Mouse (Mus musculus) skeletal muscle tissue, adult 2 months (tissue): ENCODE results near the gene Slc25a51.
A peak's percentile ranks its signal among the peaks of the same experiment; 100 is the strongest.

Experiments
- DNase-seq: peaks from one replicate; pipeline ENCODE4 v3.0.0-alpha.2; 2012; ENCODE audit warnings: low read depth, low spot score

The Slc25a51 gene

DNA sequence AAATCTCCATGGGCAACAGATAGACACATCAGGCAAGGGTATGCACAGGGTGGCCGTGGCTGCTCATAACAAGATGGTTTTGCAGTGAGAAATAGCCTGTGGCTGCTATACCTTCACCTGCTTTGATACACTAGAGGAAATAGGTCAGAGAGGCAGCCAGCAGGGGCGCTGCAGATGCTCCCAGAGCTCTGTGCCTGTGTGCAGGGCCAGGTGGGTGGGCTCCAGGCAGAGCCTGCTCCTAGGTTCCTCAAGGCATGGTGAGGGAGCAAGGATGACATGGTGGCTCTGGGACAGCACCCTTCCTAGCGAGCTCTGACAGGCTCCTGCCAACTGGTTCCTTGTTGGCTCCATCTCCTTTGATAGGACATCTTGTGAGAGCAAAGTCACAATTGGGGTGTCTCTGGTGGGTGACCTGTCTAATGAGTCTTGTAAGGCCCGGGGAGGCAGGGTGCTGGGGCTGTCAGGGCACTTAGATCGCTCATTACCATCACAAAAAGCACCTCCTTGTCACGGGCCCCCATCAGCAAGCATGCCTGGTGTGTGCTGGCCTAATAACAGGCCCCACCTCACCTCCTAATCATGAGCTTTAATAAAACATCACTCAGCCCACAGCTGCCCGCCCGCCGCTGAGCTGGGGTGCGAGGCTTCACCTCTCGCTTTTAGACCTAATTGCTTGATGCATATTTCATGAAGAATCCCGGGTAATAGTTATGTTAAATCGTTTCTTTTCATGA lies 18.3 kb upstream of the Slc25a51 start:
- no peak for DNase-seq

DNA sequence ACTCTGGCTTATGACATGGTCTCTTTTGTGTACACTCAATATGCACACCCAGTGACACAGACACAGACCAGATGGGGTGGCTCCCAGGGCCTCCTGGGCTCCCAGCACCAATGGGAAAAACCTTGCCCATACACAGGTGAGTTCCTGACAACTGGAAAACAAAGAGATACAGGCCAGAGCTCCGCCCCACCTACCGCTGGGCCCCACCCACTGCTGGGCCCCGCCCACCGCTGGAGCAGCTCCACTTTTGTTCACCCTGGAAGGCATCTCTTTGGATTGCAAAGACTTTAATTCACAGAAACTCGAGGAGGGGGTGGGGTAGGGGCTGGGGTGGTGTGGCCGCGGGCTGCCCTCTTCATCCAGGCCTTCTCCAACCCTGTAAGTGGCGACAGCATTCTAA lies 14.8 kb upstream of the Slc25a51 start:
- no peak for DNase-seq

DNA sequence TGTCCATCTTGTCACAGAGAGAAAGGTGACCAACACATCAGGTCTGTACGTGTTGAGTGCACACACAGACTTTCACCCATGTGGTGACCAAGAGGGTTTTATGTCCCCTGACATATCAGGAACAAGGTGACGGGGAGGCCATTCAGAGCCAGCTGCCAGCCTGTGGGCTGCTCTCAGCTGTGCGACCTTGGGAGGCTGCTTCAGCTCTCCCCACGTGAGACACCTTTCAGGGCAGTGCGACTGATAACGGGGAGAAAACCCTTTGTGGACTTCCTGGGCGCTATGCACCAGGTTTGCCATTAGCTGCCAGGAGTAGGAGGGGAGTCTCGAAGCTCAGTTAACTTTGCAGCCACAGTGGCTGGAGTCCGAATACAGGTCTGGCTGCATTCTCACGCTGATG lies 14.1 kb upstream of the Slc25a51 start:
- no peak for DNase-seq

DNA sequence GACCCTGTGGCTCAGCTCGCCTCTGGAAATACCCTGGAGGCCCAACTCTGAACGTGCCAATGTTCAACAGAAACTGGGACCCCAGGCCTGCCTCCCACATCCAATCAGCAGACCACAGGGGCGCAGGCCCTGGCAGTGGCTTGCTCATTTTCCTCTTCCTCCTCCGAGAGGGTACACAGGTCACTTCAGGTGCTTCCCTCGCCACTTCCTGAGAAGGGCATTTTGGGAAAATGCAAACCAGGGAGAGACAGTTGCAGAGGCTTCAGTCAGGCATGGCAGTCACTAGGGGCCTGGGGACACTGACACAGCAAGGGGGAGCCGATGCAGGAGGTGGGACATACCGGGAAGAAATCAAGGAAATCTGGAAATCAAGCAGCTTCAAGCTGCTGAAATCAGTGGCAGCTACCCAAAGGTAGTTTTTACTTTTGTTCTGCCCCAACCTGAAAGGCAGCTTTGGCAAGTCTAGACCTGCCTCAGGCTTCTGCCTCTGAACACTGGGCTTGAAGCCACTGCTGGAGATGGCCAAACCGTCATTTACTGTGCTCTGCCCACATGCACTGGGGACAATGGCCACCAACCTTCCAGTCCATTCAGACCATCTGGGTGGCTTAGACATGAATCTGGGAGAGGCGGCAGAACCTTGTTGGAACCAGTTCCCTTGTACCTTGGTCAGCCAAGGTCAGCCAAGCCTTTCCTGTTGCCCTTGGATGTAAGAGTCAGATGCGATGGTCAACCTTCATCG lies 13.1 kb upstream of the Slc25a51 start:
- DNase-seq, result no peak

DNA sequence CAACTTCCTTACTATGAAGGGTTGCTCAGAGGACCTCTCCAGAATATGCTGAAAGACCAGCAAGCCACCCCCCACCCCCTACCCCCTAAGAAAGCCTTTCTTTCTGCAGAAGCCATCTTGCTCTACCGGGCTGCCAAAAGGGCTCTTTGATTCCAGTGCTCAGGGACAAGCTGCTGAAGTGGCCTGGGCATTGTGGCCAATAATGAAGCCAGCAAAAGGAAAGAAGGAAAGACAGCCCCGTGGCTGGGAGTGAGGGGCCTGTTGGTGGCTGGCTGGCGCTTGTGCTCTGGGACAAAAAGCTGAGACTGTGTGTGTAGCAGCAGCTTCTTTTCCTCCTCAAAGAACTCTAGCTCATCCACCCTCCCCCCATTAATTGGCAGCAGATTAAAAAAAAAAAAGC lies 12.2 kb upstream of the Slc25a51 start:
- DNase-seq, result no peak

DNA sequence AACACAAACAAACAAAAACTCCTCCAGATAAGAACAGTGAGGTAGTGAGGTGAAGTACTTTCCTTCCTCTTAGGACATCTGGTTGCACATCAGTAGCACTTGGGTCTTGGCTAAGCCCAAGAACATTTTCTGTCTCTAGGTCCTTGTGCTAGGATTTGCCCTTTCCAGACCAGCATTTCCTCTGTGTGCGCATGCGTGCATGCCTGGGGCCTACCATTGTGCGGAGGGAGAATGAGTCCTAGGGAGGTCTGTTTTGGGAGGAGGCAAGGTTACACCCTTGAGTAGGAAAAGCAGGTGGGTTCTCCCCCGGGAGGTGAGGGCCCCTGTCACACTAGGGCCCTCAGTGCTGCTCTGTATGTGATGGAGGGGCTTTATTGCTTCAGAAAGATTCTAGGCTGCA lies 10.5 kb upstream of the Slc25a51 start:
- no peak for DNase-seq

DNA sequence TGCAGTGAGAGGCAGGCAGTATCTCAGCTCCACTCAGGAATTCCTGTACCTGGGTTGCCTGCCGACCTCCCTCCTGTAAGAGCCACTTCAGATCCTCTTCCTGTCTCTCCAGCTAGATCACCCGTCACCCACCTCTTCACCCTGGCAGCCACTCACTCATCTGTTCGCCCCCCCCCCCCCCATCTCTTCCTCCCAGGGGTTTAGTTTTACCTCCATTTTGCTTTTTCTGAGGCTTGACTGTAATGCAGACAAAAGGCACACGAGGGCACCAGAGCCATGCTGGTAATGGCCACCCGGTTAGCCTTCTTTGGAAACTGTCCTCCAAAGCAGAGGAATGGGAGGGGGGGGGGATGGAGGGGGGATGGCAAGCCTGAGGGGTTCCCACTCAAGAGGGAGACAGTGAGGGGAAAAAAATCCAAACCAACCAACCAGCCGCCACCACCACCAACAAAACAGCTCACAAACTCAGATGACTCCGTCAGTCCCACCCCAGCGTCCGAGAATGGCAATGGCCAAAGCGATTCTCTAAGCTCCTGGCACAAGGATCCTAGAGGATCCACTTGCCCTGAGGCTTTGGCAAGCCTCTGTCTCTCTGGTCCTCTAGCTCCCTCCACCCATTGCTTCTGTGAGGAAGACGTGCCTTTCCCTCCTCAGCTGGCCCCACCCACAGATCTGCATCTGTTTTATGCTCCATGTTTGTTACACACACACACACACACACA lies 9.8 kb upstream of the Slc25a51 start:
- DNase-seq, result peak; percentile 45

DNA sequence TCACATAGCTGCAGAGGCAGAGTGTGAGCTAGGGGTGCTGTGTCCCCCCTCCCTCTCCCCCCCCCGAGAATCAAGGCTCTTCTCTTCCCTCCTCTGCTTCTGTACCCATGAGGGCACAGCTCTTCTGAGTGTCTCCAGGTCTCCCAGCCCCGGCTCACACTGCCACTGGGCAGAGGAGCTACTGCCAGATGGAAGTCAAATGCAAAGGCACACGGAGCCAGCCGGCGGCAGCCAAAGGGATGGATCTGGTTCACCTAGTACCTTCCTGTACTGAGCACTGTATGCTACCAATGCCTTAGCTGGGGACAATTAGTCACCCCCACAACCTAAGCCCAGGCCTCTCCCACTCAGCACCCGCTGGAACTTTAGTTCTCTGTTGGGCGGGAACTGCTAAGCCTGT lies 7.7 kb upstream of the Slc25a51 start:
- DNase-seq, result no peak

DNA sequence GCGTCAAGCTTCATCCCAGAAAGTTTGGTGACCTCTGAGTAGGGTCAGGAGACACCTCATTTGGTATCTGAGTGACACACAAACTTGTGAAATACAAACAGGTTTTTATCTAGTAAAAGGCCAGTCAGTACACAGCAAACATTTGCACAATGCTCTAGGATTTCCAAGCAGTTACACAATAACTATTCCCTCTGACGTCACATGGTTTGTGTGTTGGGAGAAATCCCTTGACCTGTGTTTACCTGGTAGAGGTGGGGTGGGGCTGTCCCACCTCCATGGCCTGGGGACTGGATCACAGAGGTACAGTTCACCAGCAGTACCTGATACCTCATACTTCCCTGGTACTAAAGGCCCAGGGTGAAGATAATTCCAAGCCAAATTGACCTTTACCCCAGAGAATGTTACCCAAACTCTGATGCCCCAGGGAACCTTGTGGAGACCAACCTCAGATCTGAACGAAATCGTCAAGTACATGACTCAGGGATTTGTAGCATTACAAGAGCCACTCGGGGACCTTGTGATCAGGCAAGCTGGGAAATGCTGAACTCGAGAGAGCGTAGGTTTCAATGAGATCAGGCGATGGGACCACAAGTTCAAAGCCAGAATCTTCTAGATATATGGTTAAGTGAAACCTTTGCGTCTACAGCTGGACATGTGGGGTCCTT lies 5.2 kb upstream of the Slc25a51 start:
- DNase-seq, result no peak

DNA sequence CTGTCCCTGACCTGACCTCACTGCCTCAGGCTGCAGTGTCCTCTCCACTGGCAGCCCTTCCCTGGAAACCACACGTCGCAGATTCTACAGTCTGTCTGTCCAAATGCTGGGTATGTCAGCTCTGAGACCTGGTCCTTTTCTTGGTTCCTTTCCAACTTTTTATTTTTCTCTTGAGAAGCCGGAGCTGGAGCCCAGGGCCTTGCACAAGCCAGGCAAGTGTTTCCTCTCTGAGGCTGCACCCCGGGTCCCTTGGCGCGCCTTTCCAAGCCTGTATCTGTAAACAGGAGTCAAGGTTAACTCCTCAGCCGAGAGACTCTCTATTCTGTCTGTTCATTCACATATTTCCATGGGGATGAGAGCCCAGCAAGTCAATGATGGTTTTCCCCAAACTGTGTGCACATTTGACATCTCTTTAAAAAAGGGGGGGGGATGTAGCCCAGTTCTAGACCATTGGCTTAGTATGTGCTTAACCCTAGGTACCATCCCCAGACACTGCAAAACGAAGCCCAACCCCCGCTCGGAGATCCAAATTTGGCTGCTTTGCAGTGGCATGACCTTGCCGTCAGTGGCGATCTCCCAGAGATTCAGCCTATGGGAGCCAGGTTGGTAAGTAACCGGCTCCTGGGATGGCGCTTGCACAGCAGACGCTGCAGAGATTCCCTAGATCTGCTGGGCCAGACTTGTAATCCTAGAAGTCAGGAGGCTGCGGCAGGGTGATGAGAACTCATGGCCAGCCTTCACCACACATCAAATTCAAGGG lies 4.0 kb upstream of the Slc25a51 start:
- no peak for DNase-seq

DNA sequence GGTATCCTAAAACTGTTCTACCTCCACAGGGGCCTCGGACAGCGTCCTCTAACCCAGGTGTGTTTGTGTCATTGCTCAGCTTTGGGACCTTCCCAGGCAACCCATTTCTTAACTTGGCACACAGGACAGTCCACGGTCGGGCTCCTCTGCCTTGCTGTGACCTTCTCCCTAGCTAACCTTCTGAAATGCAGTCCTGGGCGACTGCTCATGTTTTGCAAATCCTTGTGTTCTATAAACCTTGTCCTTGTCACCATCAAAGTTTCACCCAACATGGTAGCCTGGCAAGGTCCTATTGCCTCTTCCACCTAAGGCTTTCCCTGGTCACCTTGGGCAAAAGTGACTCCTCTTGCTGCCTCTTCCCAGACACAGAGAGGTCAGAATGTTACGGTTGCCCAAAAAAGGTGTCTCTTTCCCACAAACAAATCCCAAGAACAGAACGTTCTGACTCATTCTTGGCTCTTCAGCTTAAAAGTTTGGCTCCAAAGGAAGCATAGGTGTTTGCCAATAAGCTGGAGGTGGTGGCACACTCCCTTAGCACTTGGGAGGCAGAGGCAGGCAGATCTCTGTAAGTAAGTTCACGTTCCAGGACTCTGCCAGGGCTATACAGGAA lies 2.7 kb upstream of the Slc25a51 start:
- no peak for DNase-seq

DNA sequence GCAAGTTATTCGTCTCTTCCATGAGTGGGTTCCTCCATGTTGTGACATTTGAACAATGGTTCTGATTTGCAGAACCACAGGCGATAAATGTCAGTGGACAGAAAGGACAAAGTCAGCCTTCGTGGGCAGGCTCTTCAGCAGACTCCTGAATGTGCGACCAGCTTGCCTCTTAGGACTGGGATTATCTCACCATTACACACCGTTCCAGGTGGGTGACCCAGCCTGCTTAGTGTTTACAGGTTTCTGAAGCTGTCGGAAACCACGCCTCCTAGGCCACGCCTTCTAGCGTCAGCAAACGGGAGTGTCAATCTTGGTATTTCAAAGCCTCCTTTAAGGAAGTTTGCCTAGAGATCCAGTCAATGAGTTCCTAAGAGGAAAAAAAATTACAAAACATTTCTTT lies 704 bp upstream of the Slc25a51 start:
- DNase-seq, result peak; percentile 73

DNA sequence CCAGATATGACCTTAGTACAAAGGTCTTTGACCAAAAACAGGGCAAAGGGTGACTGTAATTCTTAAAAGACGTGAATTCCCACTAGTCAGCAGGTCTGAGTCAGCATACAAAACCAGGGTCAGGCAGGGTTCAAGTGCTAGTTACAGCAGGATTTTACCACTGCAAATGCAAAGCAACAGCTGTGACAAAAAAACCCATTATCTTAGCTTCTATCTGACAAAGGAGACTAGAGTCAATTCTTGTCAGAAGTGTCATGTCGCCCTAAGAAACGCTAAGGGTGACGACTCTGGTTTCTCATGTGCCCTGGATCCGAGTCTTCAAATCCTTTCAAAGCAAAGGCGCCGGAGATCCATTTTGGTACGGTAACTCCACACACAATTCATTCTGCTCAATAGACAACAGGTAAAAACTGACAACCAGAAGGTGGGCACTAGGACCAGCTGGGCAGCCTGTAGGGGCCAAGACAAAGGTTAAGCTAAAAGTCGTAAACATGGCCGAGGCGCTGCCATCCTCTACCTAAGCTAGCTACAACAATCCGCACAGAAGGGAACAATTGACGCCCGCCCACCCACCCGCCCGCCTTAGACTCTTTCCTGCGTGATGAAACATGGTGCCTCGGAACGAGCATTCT lies 747 bp downstream of the Slc25a51 start:
- DNase-seq, result no peak

DNA sequence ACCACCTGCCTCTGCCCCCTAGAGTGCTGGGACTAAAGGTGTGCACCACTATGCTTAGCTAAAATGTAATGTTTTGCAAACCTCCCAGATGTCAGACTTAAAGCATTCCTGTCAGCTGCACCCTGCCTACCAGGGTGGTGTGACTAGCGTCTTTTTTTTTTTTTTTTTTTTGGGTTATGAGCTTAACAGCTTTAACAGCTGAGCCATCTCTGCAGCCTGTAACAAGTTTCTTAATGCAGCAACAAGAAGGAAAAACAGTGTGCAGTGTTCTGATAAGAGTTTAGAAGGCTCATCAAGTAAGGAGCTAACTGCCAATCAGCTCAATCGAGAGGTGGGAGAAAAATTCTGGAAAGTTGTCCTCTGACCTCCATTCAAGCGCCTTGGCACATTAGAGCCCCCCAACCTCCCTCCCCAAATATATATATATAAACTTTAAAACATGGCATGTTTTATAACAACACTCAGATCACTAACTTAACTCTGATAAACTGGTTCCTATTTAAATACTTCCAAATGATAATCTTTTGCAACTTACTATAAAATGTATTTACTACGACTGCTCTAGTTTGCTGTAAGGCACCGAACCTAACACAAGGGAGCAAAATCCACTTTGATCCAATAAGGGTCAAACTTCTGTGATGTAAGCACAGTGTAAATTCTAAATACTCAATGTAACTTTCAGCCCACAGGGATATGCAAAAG lies 1.4 kb downstream of the Slc25a51 start:
- DNase-seq, result no peak

DNA sequence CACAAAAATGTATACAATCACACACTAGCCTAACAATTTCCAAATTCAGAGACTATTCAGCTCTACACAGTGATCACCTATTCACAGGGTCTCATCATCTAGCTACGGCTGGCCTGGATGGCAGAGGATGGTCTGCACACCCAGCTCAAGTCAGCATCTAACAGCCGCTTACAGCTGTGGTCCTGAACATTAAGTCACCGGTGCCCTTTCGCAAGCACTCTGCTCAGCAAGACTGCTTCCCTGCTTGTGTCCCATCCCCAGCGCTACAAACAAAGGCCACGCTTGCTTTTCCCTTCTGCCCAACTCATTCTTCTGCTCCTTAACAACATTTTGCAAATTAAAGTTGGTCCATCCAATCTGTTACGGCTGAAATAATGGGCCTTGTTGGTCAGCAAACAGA lies 2.2 kb downstream of the Slc25a51 start:
- no peak for DNase-seq

DNA sequence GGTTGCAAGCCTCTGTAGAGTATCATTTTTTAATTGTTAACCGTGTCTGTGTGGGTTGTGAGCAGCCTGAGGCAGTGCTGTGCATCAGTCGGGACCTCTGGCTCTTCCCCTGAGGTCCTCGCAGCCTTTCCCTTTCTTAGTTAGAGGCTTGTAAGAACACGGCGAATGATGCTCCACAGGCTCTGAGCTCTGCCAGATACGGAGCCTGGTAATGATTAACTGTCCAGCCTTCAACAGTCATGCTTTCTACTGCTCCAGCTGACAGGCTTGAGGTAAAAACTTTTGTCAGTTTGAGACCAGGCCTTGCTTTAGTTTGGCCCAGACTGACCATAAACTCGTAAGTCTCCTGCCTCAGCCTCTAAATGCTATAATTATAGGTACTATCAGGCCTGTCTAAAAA lies 3.3 kb downstream of the Slc25a51 start:
- no peak for DNase-seq

DNA sequence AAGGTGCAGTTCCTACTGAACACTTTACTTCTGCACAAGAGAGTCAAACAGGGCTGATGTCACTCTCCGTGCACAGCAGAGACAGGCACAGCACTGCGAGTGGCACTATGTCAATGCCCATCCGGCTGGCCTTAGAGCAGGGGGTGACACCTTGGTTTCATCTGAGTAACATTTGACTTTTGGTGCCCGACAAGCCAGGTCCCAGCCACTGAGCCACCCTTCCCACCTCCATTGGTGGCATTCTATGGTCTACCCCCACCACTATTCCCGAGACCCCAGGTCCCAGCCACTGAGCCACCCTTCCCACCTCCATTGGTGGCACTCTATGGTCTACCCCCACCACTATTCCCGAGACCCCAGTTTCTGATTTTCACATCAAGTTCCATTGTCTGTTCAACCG lies 4.5 kb downstream of the Slc25a51 start:
- no peak for DNase-seq

DNA sequence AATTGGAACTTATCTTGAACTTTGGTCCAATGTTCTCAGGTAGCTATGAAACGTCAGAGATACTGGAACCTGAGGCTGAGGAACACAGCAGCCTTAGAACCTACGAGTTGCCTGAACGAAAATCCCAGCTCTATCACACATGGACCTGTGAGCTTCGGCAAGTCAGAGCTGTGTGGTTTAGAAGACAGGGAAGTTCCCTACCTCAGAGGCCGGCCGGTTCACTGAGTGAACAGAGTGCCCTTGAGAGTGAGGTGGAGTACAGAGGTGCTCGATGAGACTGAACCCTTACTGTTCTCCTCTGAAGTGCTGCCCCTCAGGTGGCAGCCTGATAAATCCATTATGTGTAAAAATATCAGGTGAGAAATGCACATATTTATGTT lies 5.1 kb downstream of the Slc25a51 start:
- DNase-seq, result no peak

DNA sequence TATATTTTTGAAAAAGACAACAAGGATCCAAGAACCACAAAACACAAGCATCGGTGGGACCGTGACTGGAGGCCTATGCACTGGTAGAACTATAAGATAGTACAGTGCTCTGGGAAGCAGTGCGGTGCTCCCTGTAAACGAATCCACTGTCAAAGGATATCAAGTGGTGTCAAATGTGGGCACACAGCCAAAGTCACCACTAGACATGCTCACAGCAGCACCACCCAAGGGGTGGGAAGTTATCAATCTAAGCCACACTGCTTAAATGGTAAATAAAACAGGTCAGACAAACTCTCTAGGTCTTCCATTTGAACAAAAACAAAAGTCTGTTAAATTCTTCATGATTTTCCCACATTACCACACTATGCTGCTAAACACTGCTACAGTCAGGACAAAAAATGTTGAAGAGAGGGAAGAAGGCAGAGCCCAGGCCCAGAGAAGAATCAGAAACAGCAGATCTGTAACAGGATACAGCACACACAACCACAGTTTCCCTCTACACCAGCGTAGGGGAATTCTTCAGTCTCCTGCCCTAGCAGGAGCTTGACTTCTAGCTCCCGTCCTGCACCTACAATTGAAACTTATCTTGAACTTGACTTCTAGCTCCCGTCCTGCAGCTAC lies 5.6 kb downstream of the Slc25a51 start:
- DNase-seq, result peak; percentile 51

DNA sequence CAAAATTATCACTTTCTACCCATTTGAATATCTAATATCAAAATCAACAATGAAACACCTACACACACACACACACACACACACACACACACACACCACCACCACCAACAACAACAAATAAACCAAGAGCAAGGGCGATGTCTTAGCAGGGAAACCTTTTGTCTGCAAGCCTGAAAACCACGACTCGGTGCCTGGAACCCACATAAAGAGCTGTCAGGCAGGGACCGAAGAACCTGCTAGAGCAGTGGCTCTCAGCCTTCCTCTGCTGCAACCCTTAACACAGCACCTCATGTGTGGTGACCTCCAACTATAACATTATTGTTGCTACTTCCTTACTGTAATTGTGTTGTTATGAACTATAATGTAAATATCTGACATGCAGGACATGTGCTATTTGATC lies 6.3 kb downstream of the Slc25a51 start:
- DNase-seq, result no peak
